14 mouse cellular contexts compared by ENCODE assay signal in the genomic region with DNA sequence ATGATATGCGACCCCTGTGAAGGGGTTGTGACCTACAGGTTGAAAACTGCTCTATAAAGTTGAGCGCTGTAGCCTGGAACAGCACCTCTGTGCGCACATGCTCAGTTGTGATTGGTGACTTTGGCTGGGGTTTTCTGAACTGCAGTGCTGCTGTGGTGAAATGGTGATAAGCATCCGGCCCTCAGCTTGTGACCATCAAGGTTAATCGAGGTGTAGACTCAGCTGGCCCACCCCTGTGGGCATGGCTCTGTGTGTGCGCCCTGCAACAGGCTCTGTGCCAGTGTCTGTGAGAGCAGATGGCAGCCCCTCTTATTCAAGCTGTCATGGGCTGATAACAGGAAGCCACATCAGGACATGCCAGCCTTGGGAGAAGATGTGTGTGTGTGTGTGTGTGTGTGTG. TPM values are rescaled to one million over a fixed set of nuclear protein-coding genes. Genes with fewer than 3 reads are reported as not detected.
DNase-seq lines count a peak whose midpoint lies in the region; ATAC-seq and TF ChIP-seq lines count a peak whose summit lies in the region.
"Had no signal": no experiment of that assay in that cellular context is flagged by ENCODE, and none has a peak within 500 bp of the region (broad histone marks: within the 10 kb centered on the region; RNA-seq: fewer than 3 reads in every experiment).

No protein-coding gene starts in this region.

- no peaks in the 10 kb centered on the region for H3K4me1 ChIP-seq in kidney, embryonic 14.5 days (ENCODE audit: control insufficient read depth, insufficient read depth, low read length)
- no peaks in the 10 kb centered on the region for H3K4me1 ChIP-seq in midbrain, embryonic 16.5 days (ENCODE audit: control insufficient read depth, insufficient read depth, low read length)

- peak; percentile 37 for DNase-seq in kidney, adult 9 months
- DNase-seq in brain, embryonic 14.5 days (ENCODE audit: low read depth): peak; percentile 54
- DNase-seq in layer of hippocampus, adult 2 months (ENCODE audit: low spot score in 2 of 2): peak; percentile 30 to 41
- DNase-seq in lung, postnatal 10 days: no peak
- DNase-seq: adrenal gland, adult 2 months; kidney, adult 8-10 months had no signal

- no peaks in the 10 kb centered on the region for H3K27me3 ChIP-seq in kidney, embryonic 14.5 days (ENCODE audit: control insufficient read depth, insufficient read depth, low read length)
- H3K27me3 ChIP-seq in midbrain, embryonic 16.5 days (ENCODE audit: control insufficient read depth, insufficient read depth, low read depth, low read length): no peaks in the 10 kb centered on the region
- H3K27me3 ChIP-seq: megakaryocyte, embryonic 14.5 days had no signal

- TF ChIP-seq CTCF in brain, embryonic 14.5 days (IDR thresholded peaks at IDR 0.05; ENCODE audit: borderline replicate concordance, extremely low read depth, insufficient read depth, insufficient read length): no peak
- TF ChIP-seq CTCF in layer of hippocampus, adult 2 months (conservative IDR thresholded peaks at IDR 0.05): no peak

- no peak for TF ChIP-seq POLR2A in brain, embryonic 14.5 days (IDR thresholded peaks at IDR 0.05; ENCODE audit: borderline replicate concordance, extremely low read depth, insufficient read depth, insufficient read length, poor library complexity, severe bottlenecking)

- H3K9me3 ChIP-seq in kidney, embryonic 14.5 days (ENCODE audit: control insufficient read depth, low read length): no peaks in the 10 kb centered on the region
- H3K9me3 ChIP-seq in midbrain, embryonic 16.5 days (replicated peaks; ENCODE audit: control insufficient read depth, low read length, poor library complexity, severe bottlenecking): no peaks in the 10 kb centered on the region
- H3K9me3 ChIP-seq: megakaryocyte, embryonic 14.5 days had no signal

- no peak overlapping the region for H3K4me3 ChIP-seq in kidney, embryonic 14.5 days (ENCODE audit: low read length)
- no peak overlapping the region for H3K4me3 ChIP-seq in layer of hippocampus, adult 2 months
- no peak overlapping the region for H3K4me3 ChIP-seq in midbrain, embryonic 16.5 days (ENCODE audit: low read depth, low read length)
- H3K4me3 ChIP-seq: megakaryocyte, embryonic 14.5 days had no signal

- peaks cover 19% of the 10 kb centered on the region for H3K36me3 ChIP-seq in kidney, embryonic 14.5 days (ENCODE audit: control insufficient read depth, insufficient read depth, low read length)
- H3K36me3 ChIP-seq in midbrain, embryonic 16.5 days (ENCODE audit: control insufficient read depth, insufficient read depth, low read length): peaks cover 26% of the 10 kb centered on the region

- no peak overlapping the region for H3K4me2 ChIP-seq in kidney, embryonic 14.5 days (replicated peaks; ENCODE audit: low read depth, low read length)
- no peak overlapping the region for H3K4me2 ChIP-seq in midbrain, embryonic 16.5 days (ENCODE audit: low read length)

- no peak overlapping the region for H3K9ac ChIP-seq in kidney, embryonic 14.5 days (ENCODE audit: low read depth, low read length)
- H3K9ac ChIP-seq in midbrain, embryonic 16.5 days (ENCODE audit: low read depth, low read length): no peak overlapping the region

- H3K27ac ChIP-seq in kidney, embryonic 14.5 days (ENCODE audit: low read depth, low read length): no peak overlapping the region
- H3K27ac ChIP-seq in layer of hippocampus, adult 2 months: 0 out of 2 replicates have a peak overlapping the region, but pooled peaks have one; percentile 23
- H3K27ac ChIP-seq in midbrain, embryonic 16.5 days (ENCODE audit: low read length): no peak overlapping the region

- no peak for ATAC-seq in kidney, embryonic 14.5 days (ENCODE audit: low FRiP score, low TSS enrichment)
- ATAC-seq in megakaryocyte-erythroid progenitor cell, adult 5-6 weeks (replicated peaks; ENCODE audit: low FRiP score, low TSS enrichment, poor library complexity, severe bottlenecking): peak; percentile 93
- ATAC-seq in midbrain, embryonic 16.5 days: no peak

- WGBS in kidney, embryonic 14.5 days: 89% methylated on average over 6 of the region's 6 CpGs
- 93% methylated on average over 6 of the region's 6 CpGs for WGBS in midbrain, embryonic 16.5 days

RNA-seq across cellular contexts. Expression of a gene that starts 6.8 kb away (rescaled TPM):
- polyA plus RNA-seq in kidney, embryonic 14.5 days (2014; fragmentation: Nextera tagmentation; extraction: Ambion mirVana): 0.49 and 1.0 TPM in 2 replicates
- 0.14 TPM in 1 of 2 replicates, not detected in the other for polyA plus RNA-seq in brain, embryonic 14.5 days (2012; rRNA removed)
- under 1 TPM in 1 of 2 experiments, not detected in 1; 0.34 TPM for total RNA-seq in layer of hippocampus, adult 2 months (2021)
- total RNA-seq in megakaryocyte-erythroid progenitor cell, adult 5-6 weeks (2014; fragmentation: Nextera tagmentation): not detected in 2 replicates
- total RNA-seq in megakaryocyte-erythroid progenitor cell, adult 5-6 weeks (2017): not detected in 2 replicates
- polyA plus RNA-seq in midbrain, embryonic 16.5 days (2015; fragmentation: Nextera tagmentation; extraction: Ambion mirVana): not detected in 2 replicates
- total RNA-seq: left cerebral cortex, postnatal 36 days had no signal
- polyA plus RNA-seq: cortical plate, adult 2 months; heart, embryonic 14.5 days; neural tube, embryonic 14.5 days had no signal

RNA-seq across cellular contexts. Expression of a gene that starts 8.8 kb away (rescaled TPM):
- polyA plus RNA-seq in kidney, embryonic 14.5 days (2014; fragmentation: Nextera tagmentation; extraction: Ambion mirVana): 30.4 and 34.1 TPM in 2 replicates
- 13.9 and 14.8 TPM in 2 replicates for polyA plus RNA-seq in brain, embryonic 14.5 days (2012; rRNA removed)
- total RNA-seq in layer of hippocampus, adult 2 months (2021): 10 to 100 TPM; 21.1 to 22.4 TPM
- 20.1 and 35.1 TPM in 2 replicates for total RNA-seq in megakaryocyte-erythroid progenitor cell, adult 5-6 weeks (2014; fragmentation: Nextera tagmentation)
- total RNA-seq in megakaryocyte-erythroid progenitor cell, adult 5-6 weeks (2017): 15.7 and 34.7 TPM in 2 replicates
- polyA plus RNA-seq in midbrain, embryonic 16.5 days (2015; fragmentation: Nextera tagmentation; extraction: Ambion mirVana): 19.6 and 20.2 TPM in 2 replicates

RNA-seq across cellular contexts. Expression of a gene that starts 19.0 kb away (rescaled TPM):
- polyA plus RNA-seq in kidney, embryonic 14.5 days (2014; fragmentation: Nextera tagmentation; extraction: Ambion mirVana): 46.6 and 55.4 TPM in 2 replicates
- polyA plus RNA-seq in brain, embryonic 14.5 days (2012; rRNA removed): 39.7 and 46.3 TPM in 2 replicates
- 100 to 1,000 TPM; 135 to 137 TPM for total RNA-seq in layer of hippocampus, adult 2 months (2021)
- 43.2 and 68.2 TPM in 2 replicates for total RNA-seq in megakaryocyte-erythroid progenitor cell, adult 5-6 weeks (2014; fragmentation: Nextera tagmentation)
- 29.1 and 32.3 TPM in 2 replicates for total RNA-seq in megakaryocyte-erythroid progenitor cell, adult 5-6 weeks (2017)
- polyA plus RNA-seq in midbrain, embryonic 16.5 days (2015; fragmentation: Nextera tagmentation; extraction: Ambion mirVana): 62.9 and 72.2 TPM in 2 replicates

RNA-seq across cellular contexts. Expression of a gene that starts 27.2 kb away (rescaled TPM):
- polyA plus RNA-seq in kidney, embryonic 14.5 days (2014; fragmentation: Nextera tagmentation; extraction: Ambion mirVana): 57.1 and 61.8 TPM in 2 replicates
- polyA plus RNA-seq in brain, embryonic 14.5 days (2012; rRNA removed): 29.5 and 36.3 TPM in 2 replicates
- total RNA-seq in layer of hippocampus, adult 2 months (2021): 10 to 100 TPM; 34.3 to 35.8 TPM
- 107 and 121 TPM in 2 replicates for total RNA-seq in megakaryocyte-erythroid progenitor cell, adult 5-6 weeks (2014; fragmentation: Nextera tagmentation)
- total RNA-seq in megakaryocyte-erythroid progenitor cell, adult 5-6 weeks (2017): 35.5 and 97.0 TPM in 2 replicates
- polyA plus RNA-seq in midbrain, embryonic 16.5 days (2015; fragmentation: Nextera tagmentation; extraction: Ambion mirVana): 54.3 and 54.7 TPM in 2 replicates

RNA-seq across cellular contexts. Expression of a gene that starts 27.5 kb away (rescaled TPM):
- 32.1 and 36.8 TPM in 2 replicates for polyA plus RNA-seq in kidney, embryonic 14.5 days (2014; fragmentation: Nextera tagmentation; extraction: Ambion mirVana)
- 84.5 and 105 TPM in 2 replicates for polyA plus RNA-seq in brain, embryonic 14.5 days (2012; rRNA removed)
- total RNA-seq in layer of hippocampus, adult 2 months (2021): 10 to 100 TPM; 43.6 to 45.0 TPM
- total RNA-seq in megakaryocyte-erythroid progenitor cell, adult 5-6 weeks (2014; fragmentation: Nextera tagmentation): 24.6 and 29.3 TPM in 2 replicates
- 11.8 and 12.2 TPM in 2 replicates for total RNA-seq in megakaryocyte-erythroid progenitor cell, adult 5-6 weeks (2017)
- polyA plus RNA-seq in midbrain, embryonic 16.5 days (2015; fragmentation: Nextera tagmentation; extraction: Ambion mirVana): 85.8 and 90.5 TPM in 2 replicates
